ENCODE assay signal across 9 mouse cellular contexts in the genomic region with DNA sequence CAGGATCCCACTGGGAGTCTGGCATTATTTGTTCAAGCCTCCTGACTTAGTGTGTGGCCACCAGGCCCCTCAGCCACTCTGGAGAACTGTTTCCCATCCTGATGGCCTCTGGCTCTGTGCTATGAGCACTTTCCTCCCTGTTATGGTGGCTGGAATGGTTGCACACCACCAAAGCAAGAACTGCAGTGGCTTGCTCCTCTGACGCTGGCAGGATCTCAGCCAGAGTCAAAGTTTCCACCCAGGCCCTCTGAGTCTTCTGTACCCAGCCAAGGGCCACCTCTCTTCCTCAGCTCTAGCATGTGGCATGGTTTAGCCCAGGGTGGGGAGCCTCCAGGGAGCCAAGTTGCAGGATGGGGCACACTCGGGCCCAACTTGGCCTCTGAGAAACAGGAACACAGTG.
DNase-seq lines count a peak whose midpoint lies in the region; ATAC-seq and TF ChIP-seq lines count a peak whose summit lies in the region.
"Had no signal": no experiment of that assay in that cellular context is flagged by ENCODE, and none has a peak within 500 bp of the region (broad histone marks: within the 10 kb centered on the region; RNA-seq: fewer than 3 reads in every experiment).

No protein-coding gene starts in this region.

- peak in 1 of 2 experiments; percentile 59 for DNase-seq in cerebellum, adult 2 months
- no peak for DNase-seq in cerebellum, postnatal 14 days
- DNase-seq in lung, postnatal 36 days, result no peak
- no peak for DNase-seq in ovary, postnatal 10 days (ENCODE audit: low spot score)
- no peak for DNase-seq in Muller cell, postnatal 12 days (ENCODE audit: inconsistent ontology term)
- DNase-seq: cerebellum, adult 11-12 months had no signal

- 16% methylated on average over 2 of the region's 2 CpGs for WGBS in cerebellum, adult 2 months
- 69% methylated on average over 2 of the region's 2 CpGs for WGBS in lung, embryonic 16.5 days
- 56% methylated on average over 2 of the region's 2 CpGs for WGBS in limb, embryonic 15.5 days
- WGBS in stomach, embryonic 15.5 days, result 58% methylated on average over 2 of the region's 2 CpGs

- no peak for TF ChIP-seq CTCF in cerebellum, adult 2 months (IDR thresholded peaks at IDR 0.05; ENCODE audit: borderline replicate concordance, insufficient read depth, low read depth, low read length)

- no peak for TF ChIP-seq POLR2A in cerebellum, adult 2 months (IDR thresholded peaks at IDR 0.05; ENCODE audit: borderline replicate concordance, insufficient read depth, low read length)

- H3K27ac ChIP-seq in cerebellum, adult 2 months (ENCODE audit: insufficient read depth, low read length), result peak overlapping the region; percentile 68
- no peak overlapping the region for H3K27ac ChIP-seq in lung, embryonic 16.5 days (ENCODE audit: low read length)
- peak overlapping the region; percentile 43; the same call in 1 of the 2 replicates for H3K27ac ChIP-seq in limb, embryonic 15.5 days
- H3K27ac ChIP-seq in stomach, embryonic 15.5 days, result no peak overlapping the region

- peak overlapping the region; percentile 61 for H3K4me2 ChIP-seq in lung, embryonic 16.5 days (ENCODE audit: low read depth, low read length)
- peak overlapping the region; percentile 79 for H3K4me2 ChIP-seq in limb, embryonic 15.5 days
- peak overlapping the region; percentile 63 for H3K4me2 ChIP-seq in stomach, embryonic 15.5 days

- ATAC-seq in lung, embryonic 16.5 days (ENCODE audit: low read depth), result no peak
- ATAC-seq in limb, embryonic 15.5 days (ENCODE audit: insufficient number of reproducible peaks, low FRiP score, low TSS enrichment, low read depth), result no peak
- no peak for ATAC-seq in stomach, embryonic 15.5 days (ENCODE audit: insufficient read depth, low FRiP score, low read depth)

- peak overlapping the region; percentile 98 for H3K4me3 ChIP-seq in cerebellum, adult 2 months (replicated peaks; ENCODE audit: insufficient read depth, low read depth, low read length)
- H3K4me3 ChIP-seq in lung, embryonic 16.5 days (ENCODE audit: low read length), result no peak overlapping the region; the same call in 1 of the 2 replicates
- H3K4me3 ChIP-seq in limb, embryonic 15.5 days, result peak overlapping the region; percentile 53
- H3K4me3 ChIP-seq in stomach, embryonic 15.5 days (replicated peaks), result peak overlapping the region; percentile 52

- H3K36me3 ChIP-seq in lung, embryonic 16.5 days (ENCODE audit: control insufficient read depth, insufficient read depth, low read length), result no peaks in the 10 kb centered on the region
- H3K36me3 ChIP-seq in limb, embryonic 15.5 days, result no peaks in the 10 kb centered on the region
- H3K36me3 ChIP-seq in stomach, embryonic 15.5 days, result no peaks in the 10 kb centered on the region

- H3K27me3 ChIP-seq in cerebellum, adult 2 months (ENCODE audit: control insufficient read depth, insufficient read depth, low read length), result no peaks in the 10 kb centered on the region
- H3K27me3 ChIP-seq in lung, embryonic 16.5 days (ENCODE audit: control insufficient read depth, insufficient read depth, low read depth, low read length), result no peaks in the 10 kb centered on the region
- no peaks in the 10 kb centered on the region for H3K27me3 ChIP-seq in limb, embryonic 15.5 days
- no peaks in the 10 kb centered on the region for H3K27me3 ChIP-seq in stomach, embryonic 15.5 days (replicated peaks)

- H3K9me3 ChIP-seq in lung, embryonic 16.5 days (ENCODE audit: control insufficient read depth, low read length), result no peaks in the 10 kb centered on the region
- no peaks in the 10 kb centered on the region for H3K9me3 ChIP-seq in limb, embryonic 15.5 days
- H3K9me3 ChIP-seq in stomach, embryonic 15.5 days, result no peaks in the 10 kb centered on the region

- peaks cover 31% of the 10 kb centered on the region for H3K4me1 ChIP-seq in cerebellum, adult 2 months (ENCODE audit: control insufficient read depth, insufficient read depth, low read length)
- peaks cover 24% of the 10 kb centered on the region for H3K4me1 ChIP-seq in lung, embryonic 16.5 days (replicated peaks; ENCODE audit: control insufficient read depth, insufficient read depth, low read length)
- H3K4me1 ChIP-seq in limb, embryonic 15.5 days, result peaks cover 39% of the 10 kb centered on the region
- peaks cover 35% of the 10 kb centered on the region for H3K4me1 ChIP-seq in stomach, embryonic 15.5 days

- H3K9ac ChIP-seq in lung, embryonic 16.5 days (ENCODE audit: low read length), result peak overlapping the region; percentile 68; the same call in 1 of the 2 replicates
- H3K9ac ChIP-seq in limb, embryonic 15.5 days, result no peak overlapping the region
- H3K9ac ChIP-seq in stomach, embryonic 15.5 days, result no peak overlapping the region

Comparison
In these comparisons a context has a peak if more than half of its experiments do, and no peak if none do; other contexts are left out.
1. H3K27ac ChIP-seq: peak in cerebellum, adult 2 months (single experiment) and limb, embryonic 15.5 days (single experiment); none in lung, embryonic 16.5 days (single experiment) and stomach, embryonic 15.5 days (single experiment).
2. Peak in every context shown above with its lines, with median percentiles within 50 percentile points of each other: H3K4me2 ChIP-seq.